Mouse (Mus musculus) heart, embryonic 14.5 days (tissue): ENCODE measurements around the gene Pithd1. TPM values are rescaled to one million over a fixed set of nuclear protein-coding genes. Genes with fewer than 3 reads are reported as not detected.

Experiments
- ATAC-seq: fragments of 200-750 bp; cut with Nextera tagmentation; 2 replicates; pipeline ENCODE4 v1.8.0; 2017; ENCODE audit warnings: low read depth, moderate TSS enrichment; ENCODE audit not compliant: insufficient number of reproducible peaks, insufficient read depth, low FRiP score
- H3K27ac ChIP-seq, 2 experiments: fragments of 200-500 bp in 1 of 2; fragments of 300-500 bp in 1 of 2; sonication (generic) in 1 of 2; replicated peaks in 1 of 2; 2 replicates each; pipeline ENCODE4 v1.5.1; 2012 to 2014; ENCODE audit warnings: low read depth in 2 of 2, low read length in 2 of 2, control low read depth in 1 of 2, mild to moderate bottlenecking in 1 of 2, mixed read lengths in 1 of 2; ENCODE audit not compliant: control insufficient read depth in 1 of 2, insufficient read depth in 1 of 2
- H3K27me3 ChIP-seq: fragments of 300-500 bp; sonication (generic); 2 replicates; pipeline ENCODE4 v1.6.1; 2014; ENCODE audit warnings: mild to moderate bottlenecking, low read length, control low read depth; ENCODE audit not compliant: control insufficient read depth, insufficient read depth
- H3K36me3 ChIP-seq: fragments of 300-500 bp; sonication (generic); 2 replicates; pipeline ENCODE4 v1.6.1; 2014; ENCODE audit warnings: mild to moderate bottlenecking, control low read depth, low read length, mixed read lengths; ENCODE audit not compliant: control insufficient read depth, insufficient read depth
- H3K4me1 ChIP-seq, 2 experiments: fragments of 200-500 bp in 1 of 2; fragments of 300-500 bp in 1 of 2; sonication (generic) in 1 of 2; 2 replicates each; pipeline ENCODE4 v1.6.1; 2012 to 2014; ENCODE audit warnings: low read length in 2 of 2, control low read depth in 1 of 2, mixed read lengths in 1 of 2; ENCODE audit not compliant: control insufficient read depth in 2 of 2, insufficient read depth in 2 of 2
- H3K4me2 ChIP-seq: fragments of 300-500 bp; sonication (generic); 2 replicates; pipeline ENCODE4 v1.6.1; 2014; ENCODE audit warnings: mild to moderate bottlenecking, low read length
- H3K4me3 ChIP-seq, 2 experiments: fragments of 200-500 bp in 1 of 2; fragments of 300-500 bp in 1 of 2; sonication (generic) in 1 of 2; 2 replicates each; pipeline ENCODE4 v1.5.1; 2012 to 2014; ENCODE audit warnings: low read length in 2 of 2, mild to moderate bottlenecking in 2 of 2, control low read depth in 1 of 2, low read depth in 1 of 2, moderate library complexity in 1 of 2; ENCODE audit not compliant: control insufficient read depth in 1 of 2, insufficient read depth in 1 of 2
- H3K9ac ChIP-seq: fragments of 300-500 bp; sonication (generic); 2 replicates; pipeline ENCODE4 v1.6.1; 2014; ENCODE audit warnings: mild to moderate bottlenecking, low read length
- H3K9me3 ChIP-seq: fragments of 300-500 bp; sonication (generic); 2 replicates; pipeline ENCODE4 v1.6.1; 2016; ENCODE audit warnings: low read length, control low read depth; ENCODE audit not compliant: control insufficient read depth
- WGBS: fragments of 180-500 bp; shearing (Covaris S2); extraction: QIAGEN DNeasy Blood & Tissue Kit; methylation state at CpG from one replicate; pipeline ENCODE4 v1.1.7; 2014; 5-methylcytosine and 5-hydroxymethylcytosine counted together
- polyA plus RNA-seq: library from polyadenylated mRNA; unstranded; fragments of >200 nt; fragmentation: Nextera tagmentation; extraction: Ambion mirVana; gene quantifications from 2 replicates; pipeline ENCODE4 v1.2.1, GENCODE M21; 2014

Gene Pithd1
- 39.4 and 40.2 TPM in 2 replicates for polyA plus RNA-seq

DNA sequence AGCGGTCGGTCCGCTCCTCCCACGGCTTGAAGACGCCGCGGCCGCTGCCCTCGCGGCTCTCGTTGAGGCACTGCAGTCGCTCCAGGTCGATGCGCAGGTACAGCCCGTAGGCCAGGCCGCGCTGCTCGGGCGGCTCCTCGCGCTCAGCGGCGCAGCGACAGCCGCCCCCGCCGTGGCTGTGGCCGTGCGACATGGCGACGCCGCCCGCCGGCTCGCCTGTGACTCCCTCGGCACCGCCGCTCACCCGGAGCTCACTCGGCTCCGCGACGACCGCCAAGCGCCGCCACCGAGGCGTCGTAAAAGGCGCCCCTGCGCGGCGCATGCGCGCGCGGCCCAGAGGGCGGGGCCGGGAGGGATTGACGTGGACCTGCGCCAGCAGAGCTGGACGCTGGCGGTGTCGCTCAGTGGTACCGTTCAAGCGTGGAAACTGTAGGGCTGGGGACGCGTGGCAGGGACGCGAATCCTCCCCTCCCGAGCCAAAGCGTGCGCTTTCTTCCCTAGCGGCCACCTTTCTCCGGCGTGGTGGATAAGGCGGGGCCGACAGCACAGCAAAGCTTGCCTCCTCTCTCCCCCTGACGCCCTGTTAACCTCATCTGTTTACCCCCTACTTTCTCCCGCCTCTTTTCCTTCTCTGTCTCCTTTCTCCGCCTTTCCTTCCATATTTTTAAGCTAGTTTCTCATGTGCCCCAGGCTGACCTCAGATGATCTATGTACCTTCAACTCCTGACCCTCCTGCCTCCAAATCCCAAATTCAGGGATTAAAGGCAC, at the start of gene Pithd1:
TSS of gene Pithd1 (minus strand) at position 322 of the 768 bp plus-strand sequence.
- Histone ChIP-seq H3K9me3 (no peaks in the 10 kb centered on the region), H3K4me2 (peak within 1 kb of the TSS; percentile 91), H3K27ac (peak within 1 kb of the TSS; percentile 63 to 90), H3K4me3 (peak within 1 kb of the TSS; percentile 87 to 99), H3K9ac (peak within 1 kb of the TSS; percentile 98), H3K4me1 (peaks cover 5 to 10% of the 10 kb centered on the region in 2 experiments), H3K27me3 (no peaks in the 10 kb centered on the region), H3K36me3 (peaks cover 31% of the 10 kb centered on the region)
- ATAC-seq = peak; percentile 90
- under 1% methylated on average over 81 of the region's 81 CpGs for WGBS

DNA sequence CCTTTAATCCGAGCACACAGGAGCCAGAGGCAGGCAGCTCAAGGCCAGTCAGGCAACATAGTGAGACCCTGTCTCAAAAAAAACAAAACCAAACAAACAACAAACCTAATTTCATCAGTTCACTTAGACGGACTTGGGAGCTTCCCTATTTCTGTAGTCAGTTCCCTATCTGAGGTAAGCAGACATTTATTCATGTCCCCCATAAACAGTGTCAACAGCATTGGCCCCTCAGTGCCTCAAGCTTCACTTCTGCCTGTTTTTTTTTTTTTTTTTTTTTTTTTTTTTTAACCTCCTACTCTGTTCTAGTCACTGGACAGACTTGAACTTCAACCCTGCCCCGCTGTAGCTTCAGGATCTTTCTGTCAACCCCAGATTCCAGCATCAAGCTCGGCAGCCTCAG, 48.0 kb upstream of the Pithd1 start:
- ATAC-seq = no peak
- 71% methylated on average over 4 of the region's 4 CpGs for WGBS

GRCm38 (mm10) chr4:136033231-136033630, 46.2 kb upstream of the Pithd1 start:
- Histone ChIP-seq H3K27ac (no peak overlapping the region), H3K9me3 (0 out of 2 replicates have a peak, but pooled peaks cover 3% of the 10 kb centered on the region), H3K4me3 (no peak overlapping the region), H3K27me3 (no peaks in the 10 kb centered on the region), H3K4me2 (no peak overlapping the region), H3K4me1 (peaks cover 5 to 12% of the 10 kb centered on the region in 2 experiments; a peak in 3 of 4 replicates), H3K36me3 (no peaks in the 10 kb centered on the region), H3K9ac (no peak overlapping the region)
- ATAC-seq = no peak
- WGBS = 88% methylated on average over 1 of the region's 1 CpGs

More for the DNA sequence above, 48.0 kb upstream of the Pithd1 start:
- no peak overlapping the region for H3K4me3 ChIP-seq
- H3K9ac ChIP-seq = no peak overlapping the region
- H3K9me3 ChIP-seq = 0 out of 2 replicates have a peak, but pooled peaks cover 3% of the 10 kb centered on the region
- peaks cover 5 to 12% of the 10 kb centered on the region in 2 experiments; a peak in 3 of 4 replicates for H3K4me1 ChIP-seq
- no peak overlapping the region for H3K4me2 ChIP-seq
- no peak overlapping the region for H3K27ac ChIP-seq
- H3K36me3 ChIP-seq = no peaks in the 10 kb centered on the region
- H3K27me3 ChIP-seq = no peaks in the 10 kb centered on the region

DNA sequence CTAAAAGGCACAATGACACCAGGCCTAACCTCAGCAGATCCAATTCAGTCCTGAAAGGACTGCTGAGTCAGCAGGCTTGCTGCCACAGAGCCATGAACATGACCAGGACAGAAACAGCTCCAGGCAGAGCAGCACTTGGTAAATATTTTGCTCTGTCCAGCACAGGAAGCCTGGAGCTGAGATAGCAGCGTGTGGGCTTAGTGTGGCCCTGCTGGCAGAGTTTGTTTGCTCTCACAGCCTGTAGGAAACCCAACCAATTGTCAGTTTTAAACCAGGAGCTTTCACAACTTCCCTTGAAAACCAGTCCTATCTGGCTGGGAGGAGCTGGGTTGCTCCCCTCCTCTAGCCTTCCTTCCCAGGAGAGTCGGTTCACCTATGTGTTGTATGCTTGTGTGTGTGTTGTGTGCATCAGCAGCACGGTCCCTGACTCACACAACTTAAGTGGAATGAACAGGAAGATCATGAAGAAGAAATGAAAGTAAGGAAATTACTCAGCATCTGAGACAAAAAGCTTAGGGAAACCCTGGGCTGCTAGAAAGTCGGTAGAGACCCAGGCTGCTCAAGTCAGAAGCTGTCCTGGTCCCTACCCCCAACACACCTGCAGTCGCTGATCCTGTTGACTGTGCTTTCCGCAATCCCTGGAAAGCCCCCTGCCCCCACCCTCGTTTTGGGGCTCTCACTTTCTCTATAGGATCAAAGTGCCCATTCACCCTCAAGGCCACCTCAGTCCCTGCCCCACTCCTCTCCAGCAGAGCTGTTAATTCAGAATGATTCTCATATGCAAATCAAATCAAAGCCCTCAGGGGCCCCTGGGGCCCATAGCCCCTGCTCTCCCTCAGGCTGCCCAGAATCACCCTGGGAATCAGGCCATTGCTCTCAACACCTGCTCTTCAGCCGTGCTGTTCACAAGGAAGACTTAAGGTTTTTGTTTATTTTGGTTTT, 44.2 kb upstream of the Pithd1 start:
- H3K9ac ChIP-seq = peak overlapping the region; percentile 34; the same call in 1 of the 2 replicates
- H3K27ac ChIP-seq = peak overlapping the region; percentile 77 to 82
- H3K4me1 ChIP-seq = peaks cover 5 to 12% of the 10 kb centered on the region in 2 experiments; a peak in 3 of 4 replicates
- no peaks in the 10 kb centered on the region for H3K36me3 ChIP-seq
- peak overlapping the region; percentile 27; the same call in 1 of the 2 replicates for H3K4me2 ChIP-seq
- H3K27me3 ChIP-seq = no peaks in the 10 kb centered on the region
- no peak overlapping the region for H3K4me3 ChIP-seq
- WGBS = 9% methylated on average over 8 of the region's 8 CpGs
- ATAC-seq = peak; percentile 86
- H3K9me3 ChIP-seq = 0 out of 2 replicates have a peak, but pooled peaks cover 3% of the 10 kb centered on the region

- 75% methylated on average over 5 of the region's 5 CpGs for WGBS
- no peak overlapping the region for H3K4me2 ChIP-seq
Observed at GRCm38 (mm10) chr4:136028689-136029088, 41.6 kb upstream of the Pithd1 start.

GRCm38 (mm10) chr4:136028132-136028564, 41.1 kb upstream of the Pithd1 start:
- Histone ChIP-seq H3K4me1 (peaks cover 5 to 12% of the 10 kb centered on the region in 2 experiments; a peak in 3 of 4 replicates), H3K4me2 (no peak overlapping the region), H3K27ac (no peak overlapping the region), H3K9me3 (no peaks in the 10 kb centered on the region), H3K4me3 (no peak overlapping the region), H3K36me3 (no peaks in the 10 kb centered on the region), H3K9ac (no peak overlapping the region), H3K27me3 (no peaks in the 10 kb centered on the region)
- WGBS = 83% methylated on average over 19 of the region's 19 CpGs
- ATAC-seq = no peak

More at GRCm38 (mm10) chr4:136028689-136029088, 41.6 kb upstream of the Pithd1 start:
- H3K9ac ChIP-seq = no peak overlapping the region
- H3K4me1 ChIP-seq = peaks cover 5 to 12% of the 10 kb centered on the region in 2 experiments; a peak in 3 of 4 replicates
- no peaks in the 10 kb centered on the region for H3K27me3 ChIP-seq
- no peaks in the 10 kb centered on the region for H3K9me3 ChIP-seq
- ATAC-seq = no peak
- no peak overlapping the region for H3K4me3 ChIP-seq
- H3K36me3 ChIP-seq = no peaks in the 10 kb centered on the region
- no peak overlapping the region for H3K27ac ChIP-seq
